Mouse (Mus musculus) v-Abl transformed pro-B cells (cell line): ENCODE results near the gene Hes3.

Experiments used
- in situ Hi-C, 2 experiments: fragments of 400-800 bp; cut with MboI; formaldehyde crosslinking; loops; one replicate each; pipeline ENCODE4 v1.15.1; 2025; ENCODE audit not compliant: unreplicated experiment in 2 of 2

The Hes3 gene

DNA sequence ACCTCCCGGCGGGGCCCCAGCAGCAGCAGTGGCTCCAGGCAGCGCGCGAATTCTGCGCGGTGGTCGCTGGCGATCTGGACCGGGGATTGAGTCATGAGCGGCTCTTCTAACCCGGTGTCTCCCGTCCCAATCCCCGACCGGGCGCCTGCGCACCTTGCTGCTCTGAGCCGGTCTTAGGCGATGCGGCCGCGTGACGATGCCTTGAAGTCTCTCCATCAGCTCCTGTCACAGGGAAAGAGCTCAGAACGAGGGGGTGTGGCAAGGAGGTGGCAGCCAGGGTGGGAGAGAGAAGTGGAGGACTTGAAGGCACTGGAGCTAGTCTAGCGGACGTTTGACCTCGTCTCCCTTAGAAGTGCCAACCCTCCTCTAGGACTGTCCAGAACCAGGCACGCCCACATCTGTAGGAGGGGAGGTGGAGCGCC lies 21.8 kb upstream of the Hes3 start:
- in situ Hi-C loops: loop anchor here in 1 of 2 experiments (25.0 kb wide), 1 partner anchor 1849 kb away; the partner anchor contains the start of genes Megf6 and Tprgl

DNA sequence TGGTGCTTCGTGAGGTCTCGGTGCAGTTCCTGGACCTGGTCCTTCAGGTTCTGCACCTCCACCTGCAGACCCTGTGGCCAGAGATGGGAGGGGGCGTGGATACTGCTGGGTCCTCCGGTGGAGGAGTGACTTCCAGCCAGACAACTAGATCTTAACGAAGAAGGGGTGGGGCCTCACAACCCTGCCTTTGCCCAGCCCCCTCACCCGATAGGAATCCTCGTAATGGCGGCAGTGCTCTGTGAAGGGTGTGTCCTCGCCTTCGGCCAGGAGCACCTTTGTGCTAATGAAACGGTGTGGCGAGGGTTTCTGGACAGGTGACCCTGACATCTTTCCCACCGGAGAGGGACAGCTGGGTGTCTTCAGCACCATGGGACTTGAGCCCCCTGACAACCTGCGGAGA lies 20.7 kb upstream of the Hes3 start:
- in situ Hi-C loops: loop anchor here in 1 of 2 experiments (25.0 kb wide), 1 partner anchor 1850 kb away; the partner anchor contains the start of genes Megf6 and Tprgl

GRCm38 (mm10) chr4:152307542-152307941 lies 16.1 kb upstream of the Hes3 start:
- in situ Hi-C loops: loop anchor here in 1 of 2 experiments (25.0 kb wide), 1 partner anchor 1855 kb away; the partner anchor contains the start of genes Megf6 and Tprgl

DNA sequence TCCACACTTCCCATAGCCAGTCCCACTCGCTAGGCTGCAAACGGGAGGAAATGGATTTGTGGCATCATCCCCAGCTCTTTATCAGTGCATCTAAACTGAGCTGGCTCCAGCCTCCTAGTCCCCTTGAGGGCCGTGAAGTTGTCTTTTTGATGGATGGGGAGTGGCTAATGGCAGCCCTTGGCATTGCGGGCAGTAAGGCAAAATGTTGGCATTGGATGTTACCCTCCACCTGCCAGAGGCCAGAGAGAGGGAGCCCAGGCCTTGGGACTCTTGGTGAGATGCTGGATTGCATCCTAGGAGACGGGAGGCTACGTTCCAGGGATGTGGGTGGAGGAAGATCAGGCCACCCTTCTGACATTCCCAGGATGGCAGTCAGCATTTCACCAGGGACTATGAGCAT lies 14.5 kb upstream of the Hes3 start:
- in situ Hi-C loops: loop anchor here in 1 of 2 experiments (25.0 kb wide), 1 partner anchor 1856 kb away; the partner anchor contains the start of genes Megf6 and Tprgl

- in situ Hi-C loops: loop anchor here in 1 of 2 experiments (25.0 kb wide), 1 partner anchor 1858 kb away; the partner anchor contains the start of genes Megf6 and Tprgl
Measured at GRCm38 (mm10) chr4:152304685-152305084, 13.2 kb upstream of the Hes3 start.

DNA sequence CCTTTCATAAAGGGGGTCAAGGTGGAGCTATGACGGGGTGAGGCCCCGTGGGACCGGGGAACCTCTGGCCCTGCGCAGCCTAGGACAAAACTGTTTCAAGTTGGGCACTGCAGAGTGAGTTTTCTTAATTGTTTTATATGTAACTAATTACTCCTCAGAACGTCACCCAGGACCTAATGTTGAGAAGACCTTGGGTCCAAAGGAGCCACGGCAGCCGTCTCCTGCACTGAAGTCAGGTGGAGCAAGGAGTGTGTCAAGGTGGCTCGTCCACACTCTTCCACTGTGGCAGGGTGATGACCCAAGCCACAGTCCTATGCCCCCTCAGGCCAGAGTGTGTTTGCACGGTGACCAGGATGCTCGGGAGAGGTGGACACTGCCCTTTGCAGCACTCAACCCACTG lies 11.7 kb upstream of the Hes3 start:
- in situ Hi-C loops: loop anchor here in 1 of 2 experiments (25.0 kb wide), 1 partner anchor 1859 kb away; the partner anchor contains the start of genes Megf6 and Tprgl

DNA sequence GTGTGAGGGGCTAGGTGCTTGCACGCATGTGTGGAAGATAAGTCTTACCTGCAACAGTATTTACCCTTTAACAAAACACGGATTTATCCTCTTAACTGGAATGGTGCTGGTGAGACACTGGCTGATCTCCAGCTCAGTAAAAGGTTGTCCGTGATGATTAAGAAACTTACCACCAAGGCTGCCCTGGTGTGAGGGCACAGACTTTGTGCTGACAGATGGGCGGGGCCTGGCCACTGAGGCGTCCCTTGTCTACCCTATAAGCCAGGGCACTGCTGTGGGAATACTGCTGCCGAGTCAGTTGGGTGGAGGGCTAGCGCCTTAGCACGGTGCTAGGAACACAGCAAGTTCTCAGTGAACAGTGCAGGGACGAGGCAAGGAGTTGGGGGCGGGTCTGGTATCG lies 10.6 kb upstream of the Hes3 start:
- in situ Hi-C loops: loop anchor here in 1 of 2 experiments (25.0 kb wide), 1 partner anchor 1860 kb away; the partner anchor contains the start of genes Megf6 and Tprgl

- in situ Hi-C loops: loop anchor here in 1 of 2 experiments (25.0 kb wide), 1 partner anchor 1862 kb away; the partner anchor contains the start of genes Megf6 and Tprgl
Measured at GRCm38 (mm10) chr4:152300375-152300774, 8.9 kb upstream of the Hes3 start.

GRCm38 (mm10) chr4:152298836-152299235 lies 7.4 kb upstream of the Hes3 start:
- in situ Hi-C loops: loop anchor here in 1 of 2 experiments (25.0 kb wide), 2 partner anchors 312 to 1663 kb away; partner anchors contain the start of genes A430005L14Rik, Phf13 and Thap3

DNA sequence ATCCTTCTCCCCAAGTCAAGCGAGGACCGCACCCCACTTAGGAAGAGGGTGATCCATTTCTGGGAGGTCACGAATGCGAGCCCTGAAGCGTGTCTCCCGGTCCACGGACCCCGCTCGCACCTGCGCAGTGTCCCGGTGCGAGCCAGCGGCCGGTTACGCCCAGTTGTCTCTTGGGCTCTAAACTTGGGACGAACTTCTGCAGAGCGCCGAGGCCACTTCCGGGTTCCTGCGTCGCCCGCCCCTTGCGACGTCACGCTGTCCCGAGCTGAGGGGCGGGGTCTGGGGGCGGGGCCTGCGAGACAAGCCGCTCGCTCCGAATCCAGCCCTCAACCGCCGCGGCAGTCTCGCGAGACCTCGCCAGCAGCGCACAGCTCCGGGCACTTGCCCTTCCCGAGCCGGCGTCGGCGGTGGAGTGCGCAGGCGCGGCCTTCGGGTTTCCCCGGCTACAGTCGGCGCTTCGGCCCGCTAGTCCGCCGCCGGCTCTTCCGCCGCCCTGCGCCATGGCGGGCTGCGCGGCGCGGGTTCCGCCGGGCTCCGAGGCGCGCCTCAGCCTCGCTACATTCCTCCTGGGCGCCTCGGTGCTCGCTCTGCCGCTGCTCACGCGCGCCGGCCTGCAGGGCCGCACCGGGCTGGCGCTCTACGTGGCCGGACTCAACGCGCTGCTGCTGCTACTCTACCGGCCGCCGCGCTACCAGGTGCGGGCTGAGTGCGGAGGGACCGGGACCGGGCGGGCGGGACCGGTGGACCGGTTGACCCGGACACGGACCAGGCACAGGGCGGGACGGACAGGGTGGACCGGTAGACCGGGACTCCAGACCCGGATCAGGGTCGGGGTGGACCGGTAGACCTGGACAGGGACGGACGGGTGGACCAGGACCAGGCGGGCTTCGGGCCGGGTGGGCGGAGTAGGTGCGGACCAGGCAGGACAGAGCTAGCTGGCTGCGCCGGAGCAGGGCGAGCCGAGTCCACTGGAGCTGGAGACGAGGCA lies 5.7 kb upstream of the Hes3 start, which contains the start of gene Icmt:
Gene Icmt (plus strand): TSS at position 354 of the 988 bp plus-strand sequence.
- in situ Hi-C loops: loop anchor here in 1 of 2 experiments (25.0 kb wide), 2 partner anchors 310 to 1665 kb away; partner anchors contain the start of genes A430005L14Rik, Phf13 and Thap3

DNA sequence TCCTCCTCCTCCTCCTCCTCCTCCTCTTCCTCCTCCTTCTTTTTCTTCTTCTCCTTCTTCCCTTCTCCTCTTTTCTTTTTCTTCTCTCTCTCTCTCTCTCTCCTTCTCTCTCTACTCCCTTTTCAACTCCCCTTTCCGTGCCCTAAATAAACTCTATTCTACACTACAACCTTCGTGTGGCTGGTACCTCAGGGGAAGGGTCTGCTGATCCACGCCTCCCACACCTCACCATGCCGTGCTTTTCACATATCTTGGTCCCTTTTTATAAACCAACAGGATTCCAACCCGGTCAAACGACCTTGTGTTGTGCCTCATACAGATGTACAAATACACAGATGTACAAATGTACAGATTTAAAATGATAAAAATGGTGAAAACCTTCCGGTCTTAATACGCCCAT lies 4.9 kb upstream of the Hes3 start:
- in situ Hi-C loops: loop anchor here in 1 of 2 experiments (25.0 kb wide), 2 partner anchors 309 to 1666 kb away; partner anchors contain the start of genes A430005L14Rik, Phf13 and Thap3

DNA sequence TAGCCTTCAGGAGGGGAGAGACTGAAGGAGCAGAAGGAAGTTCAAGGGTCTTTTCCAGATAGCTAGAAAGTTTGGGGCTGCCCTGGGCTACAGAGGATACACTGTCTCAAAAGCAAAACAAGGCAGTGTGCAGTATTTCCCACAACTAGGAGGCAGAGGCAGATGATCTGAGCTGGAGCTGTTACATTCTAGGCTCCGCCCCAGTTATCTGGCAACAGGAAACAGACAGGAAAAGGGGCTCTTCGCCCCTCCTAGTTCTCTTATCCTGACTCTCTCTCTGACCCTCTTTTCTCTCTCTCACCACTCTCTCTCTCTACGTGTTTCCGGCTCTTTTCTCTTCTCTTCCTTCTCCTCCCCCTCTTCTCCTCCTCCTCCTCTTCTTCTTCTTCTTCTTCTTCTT lies 4.5 kb upstream of the Hes3 start:
- in situ Hi-C loops: loop anchor here in 1 of 2 experiments (25.0 kb wide), 2 partner anchors 309 to 1666 kb away; partner anchors contain the start of genes A430005L14Rik, Phf13 and Thap3

DNA sequence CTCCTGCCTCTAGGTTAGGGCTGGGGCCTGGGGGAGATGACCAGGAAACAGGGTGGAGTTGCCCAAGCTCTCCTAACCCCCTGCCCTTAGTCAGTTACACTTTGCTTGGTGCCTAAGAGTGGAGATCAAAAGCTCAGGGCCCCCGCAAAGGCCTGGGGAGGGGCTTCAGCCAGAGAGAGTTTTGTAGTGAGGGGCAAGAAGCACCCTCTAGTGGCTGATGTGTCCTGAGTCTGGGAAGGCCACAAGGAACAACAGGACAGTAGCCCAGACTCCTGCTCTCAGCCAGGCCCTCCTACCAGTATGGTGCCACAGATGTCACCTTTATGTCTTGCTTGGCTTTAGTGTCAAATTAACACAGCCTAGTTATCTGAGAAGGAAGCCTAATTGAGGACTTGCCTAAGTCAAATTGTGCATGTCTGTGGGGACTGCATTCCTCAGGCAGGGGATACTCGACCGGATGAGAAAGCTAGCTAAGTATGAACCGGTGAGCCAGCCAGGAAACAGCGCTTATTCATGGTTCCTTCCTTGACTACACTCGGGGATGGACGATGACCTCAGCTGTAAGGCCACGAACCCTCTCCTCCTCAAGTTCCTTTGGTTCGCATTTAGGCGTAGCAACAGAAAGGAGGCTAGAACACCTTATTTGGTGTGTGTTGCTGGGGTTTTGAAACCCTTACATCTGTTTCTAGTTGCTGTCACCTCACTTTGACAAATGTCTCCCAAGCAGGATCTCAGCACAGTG lies 2.9 kb upstream of the Hes3 start:
- in situ Hi-C loops: loop anchor here in 1 of 2 experiments (5.0 to 25.0 kb wide), 3 partner anchors 33 to 1668 kb away; partner anchors contain the start of genes A430005L14Rik, Phf13, Rpl22 and Thap3

DNA sequence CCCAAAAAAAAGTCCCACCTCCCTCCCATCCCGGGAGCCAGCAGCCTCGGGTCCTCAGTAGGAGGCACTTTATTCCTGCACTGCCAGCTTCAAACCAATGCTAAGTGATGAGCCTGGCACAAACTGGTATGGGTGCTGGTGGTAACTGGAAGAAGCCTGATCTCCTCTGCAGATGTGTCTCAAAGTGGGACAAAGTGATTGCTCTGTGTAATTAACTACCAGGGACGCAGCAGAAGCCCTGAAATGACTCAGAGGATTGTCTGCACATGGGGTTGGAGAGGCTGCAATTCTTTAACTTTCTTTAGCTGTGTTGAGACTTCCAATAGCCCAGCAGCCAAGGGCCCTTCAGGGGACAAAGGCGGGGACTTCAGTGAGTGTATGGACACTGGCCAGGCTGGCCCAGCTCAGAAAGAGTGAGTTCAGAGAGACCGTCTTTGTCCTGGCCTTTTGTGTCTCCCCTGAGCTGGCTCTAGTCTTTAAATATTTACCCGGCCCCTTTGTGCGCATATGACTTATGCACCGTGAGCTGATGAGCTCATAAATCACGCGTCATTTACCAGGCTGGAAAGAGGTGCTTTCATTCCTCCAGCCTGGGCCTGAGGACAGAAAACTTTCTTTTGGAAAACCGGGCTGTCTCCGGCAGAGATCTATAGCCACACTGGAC lies 772 bp upstream of the Hes3 start:
- in situ Hi-C loops: loop anchor here in 1 of 2 experiments (5.0 to 25.0 kb wide), 3 partner anchors 35 to 1670 kb away; partner anchors contain the start of genes A430005L14Rik, Phf13, Rpl22 and Thap3

- in situ Hi-C loops: loop anchor here in 1 of 2 experiments (5.0 to 25.0 kb wide), 3 partner anchors 36 to 1671 kb away; partner anchors contain the start of genes A430005L14Rik, Phf13, Rpl22 and Thap3
Measured at GRCm38 (mm10) chr4:152290991-152291390, 471 bp downstream of the Hes3 start.

DNA sequence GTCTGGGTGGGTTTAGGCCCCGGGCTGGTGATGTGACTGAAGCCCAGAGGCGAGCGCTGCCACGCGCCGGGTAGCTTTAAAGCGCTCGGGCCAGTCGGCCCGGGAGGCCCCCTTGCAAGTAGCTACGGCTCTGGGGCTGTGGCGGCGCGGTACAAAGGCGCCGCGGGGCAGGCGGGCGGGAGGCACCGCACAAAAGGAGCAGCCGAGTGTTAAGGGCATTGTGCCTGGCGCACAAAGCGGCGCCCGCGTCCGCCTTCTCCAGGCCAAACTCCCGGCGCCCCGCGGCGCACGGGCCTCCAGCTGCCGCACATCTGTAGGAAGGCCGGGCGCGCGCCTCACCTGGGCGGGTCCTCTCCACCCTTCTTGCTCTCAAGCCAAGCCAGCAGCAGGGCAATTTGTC lies 1.1 kb downstream of the Hes3 start:
- in situ Hi-C loops: loop anchor here in 1 of 2 experiments (5.0 to 25.0 kb wide), 3 partner anchors 37 to 1672 kb away; partner anchors contain the start of genes A430005L14Rik, Phf13, Rpl22 and Thap3

- in situ Hi-C loops: loop anchor here (5.0 to 25.0 kb wide), 5 partner anchors 74 to 1674 kb away; partner anchors contain the start of genes A430005L14Rik (in 1 of the 2), Phf13 (in 1 of the 2) and Thap3 (in 1 of the 2)
Measured at GRCm38 (mm10) chr4:152288398-152288945, 3.0 kb downstream of the Hes3 start.
